In genomic region chr6:50744462-50745166, GRCm38 (mm10) we compare ENCODE assay signal across 27 mouse cellular contexts.
A peak's percentile ranks its signal among the peaks of the same experiment; 100 is the strongest.
DNase-seq lines count a peak whose midpoint lies in the region; ATAC-seq and TF ChIP-seq lines count a peak whose summit lies in the region.
"Had no signal": no experiment of that assay in that cellular context is flagged by ENCODE, and none has a peak within 500 bp of the region (broad histone marks: within the 10 kb centered on the region; RNA-seq: fewer than 3 reads in every experiment).

No protein-coding gene starts in this region.

- H3K36me3 ChIP-seq in heart, embryonic 13.5 days, result no peaks in the 10 kb centered on the region
- H3K36me3 ChIP-seq in intestine, embryonic 16.5 days (ENCODE audit: control insufficient read depth, insufficient read depth, low read length), result no peaks in the 10 kb centered on the region
- no peaks in the 10 kb centered on the region for H3K36me3 ChIP-seq in intestine, embryonic 15.5 days
- no peaks in the 10 kb centered on the region for H3K36me3 ChIP-seq in embryonic facial prominence, embryonic 10.5 days (replicated peaks)
- no peaks in the 10 kb centered on the region for H3K36me3 ChIP-seq in stomach, embryonic 16.5 days (ENCODE audit: control insufficient read depth, insufficient read depth, low read length)
- H3K36me3 ChIP-seq: embryonic facial prominence, embryonic 15.5 days; liver, embryonic 13.5 days; midbrain, embryonic 15.5 days; neural tube, embryonic 13.5 days had no signal

- no peaks in the 10 kb centered on the region for H3K9me3 ChIP-seq in heart, embryonic 13.5 days
- no peaks in the 10 kb centered on the region for H3K9me3 ChIP-seq in intestine, embryonic 16.5 days (ENCODE audit: control insufficient read depth, low read length)
- H3K9me3 ChIP-seq in intestine, embryonic 15.5 days, result no peaks in the 10 kb centered on the region
- H3K9me3 ChIP-seq in embryonic facial prominence, embryonic 10.5 days, result no peaks in the 10 kb centered on the region
- H3K9me3 ChIP-seq in stomach, embryonic 16.5 days (replicated peaks; ENCODE audit: control insufficient read depth, low read length), result no peaks in the 10 kb centered on the region
- H3K9me3 ChIP-seq: embryonic facial prominence, embryonic 15.5 days; liver, embryonic 13.5 days; midbrain, embryonic 15.5 days; neural tube, embryonic 13.5 days had no signal

- 27% methylated on average over 6 of the region's 6 CpGs for WGBS in heart, embryonic 13.5 days
- 50% methylated on average over 6 of the region's 6 CpGs for WGBS in intestine, embryonic 16.5 days
- WGBS in intestine, embryonic 15.5 days, result 40% methylated on average over 6 of the region's 6 CpGs
- WGBS in embryonic facial prominence, embryonic 10.5 days, result 73% methylated on average over 6 of the region's 6 CpGs
- WGBS in stomach, embryonic 16.5 days, result 49% methylated on average over 6 of the region's 6 CpGs
- 39% methylated on average over 6 of the region's 6 CpGs for WGBS in lung, adult 2 months

- H3K27me3 ChIP-seq in heart, embryonic 13.5 days (replicated peaks), result no peaks in the 10 kb centered on the region
- H3K27me3 ChIP-seq in intestine, embryonic 16.5 days (replicated peaks; ENCODE audit: control insufficient read depth, insufficient read depth, low read length), result no peaks in the 10 kb centered on the region
- H3K27me3 ChIP-seq in intestine, embryonic 15.5 days (replicated peaks), result no peaks in the 10 kb centered on the region
- no peaks in the 10 kb centered on the region; the same call in 1 of the 2 replicates for H3K27me3 ChIP-seq in embryonic facial prominence, embryonic 10.5 days (replicated peaks; ENCODE audit: low read depth, poor library complexity, severe bottlenecking)
- H3K27me3 ChIP-seq in stomach, embryonic 16.5 days (ENCODE audit: control insufficient read depth, insufficient read depth, low read length), result no peaks in the 10 kb centered on the region
- H3K27me3 ChIP-seq: embryonic facial prominence, embryonic 15.5 days; liver, embryonic 13.5 days; midbrain, embryonic 15.5 days; neural tube, embryonic 13.5 days had no signal

- H3K9ac ChIP-seq in heart, embryonic 13.5 days, result no peak overlapping the region
- H3K9ac ChIP-seq in intestine, embryonic 16.5 days (ENCODE audit: low read depth, low read length), result no peak overlapping the region
- H3K9ac ChIP-seq in intestine, embryonic 15.5 days, result no peak overlapping the region
- no peak overlapping the region; the same call in 1 of the 2 replicates for H3K9ac ChIP-seq in stomach, embryonic 16.5 days (ENCODE audit: low read length)
- H3K9ac ChIP-seq: embryonic facial prominence, embryonic 15.5 days; liver, embryonic 13.5 days; midbrain, embryonic 15.5 days; neural tube, embryonic 13.5 days had no signal

- H3K27ac ChIP-seq in heart, embryonic 13.5 days (replicated peaks), result peak overlapping the region; percentile 8; the same call in 1 of the 2 replicates
- H3K27ac ChIP-seq in intestine, embryonic 16.5 days (ENCODE audit: low read length), result no peak overlapping the region
- no peak overlapping the region; the same call in 1 of the 2 replicates for H3K27ac ChIP-seq in intestine, embryonic 15.5 days
- H3K27ac ChIP-seq in embryonic facial prominence, embryonic 10.5 days (replicated peaks), result no peak overlapping the region
- peak overlapping the region; percentile 27; the same call in 1 of the 2 replicates for H3K27ac ChIP-seq in stomach, embryonic 16.5 days (ENCODE audit: low read length)
- H3K27ac ChIP-seq: embryonic facial prominence, embryonic 15.5 days; gastrocnemius, adult 2 months; layer of hippocampus, adult 2 months; liver, embryonic 13.5 days; midbrain, embryonic 15.5 days; neural tube, embryonic 13.5 days had no signal

- H3K4me1 ChIP-seq in heart, embryonic 13.5 days, result peaks cover 13% of the 10 kb centered on the region
- H3K4me1 ChIP-seq in intestine, embryonic 16.5 days (ENCODE audit: control insufficient read depth, insufficient read depth, low read length), result 0 out of 2 replicates have a peak, but pooled peaks cover 7% of the 10 kb centered on the region
- 0 out of 2 replicates have a peak, but pooled peaks cover 4% of the 10 kb centered on the region for H3K4me1 ChIP-seq in intestine, embryonic 15.5 days (replicated peaks)
- H3K4me1 ChIP-seq in embryonic facial prominence, embryonic 10.5 days, result peaks cover 12% of the 10 kb centered on the region
- H3K4me1 ChIP-seq in stomach, embryonic 16.5 days (ENCODE audit: control insufficient read depth, insufficient read depth, low read length), result peaks cover 9% of the 10 kb centered on the region
- no peaks in the 10 kb centered on the region for H3K4me1 ChIP-seq in lung, adult 2 months (ENCODE audit: control insufficient read depth, insufficient read depth, low read length)
- H3K4me1 ChIP-seq: embryonic facial prominence, embryonic 15.5 days; liver, embryonic 13.5 days; midbrain, embryonic 15.5 days had no signal

- no peak for TF ChIP-seq CTCF in lung, adult 2 months (IDR thresholded peaks at IDR 0.05; ENCODE audit: insufficient read depth, low read length)

- ATAC-seq in heart, embryonic 13.5 days (ENCODE audit: extremely low read depth, insufficient number of reproducible peaks, low FRiP score, low TSS enrichment), result no peak
- ATAC-seq in intestine, embryonic 16.5 days, result peak; percentile 33; the same call in 1 of the 2 replicates
- ATAC-seq in intestine, embryonic 15.5 days, result no peak
- ATAC-seq in stomach, embryonic 16.5 days (ENCODE audit: insufficient read depth, low FRiP score), result peak; percentile 50; the same call in 1 of the 2 replicates
- ATAC-seq: forebrain, embryonic 14.5 days; midbrain, embryonic 15.5 days had no signal

- TF ChIP-seq POLR2A in lung, adult 2 months (IDR thresholded peaks at IDR 0.05; ENCODE audit: borderline replicate concordance, extremely low read depth, low read depth, low read length), result no peak

- H3K4me2 ChIP-seq in heart, embryonic 13.5 days, result no peak overlapping the region
- H3K4me2 ChIP-seq in intestine, embryonic 16.5 days (ENCODE audit: low read depth, low read length), result no peak overlapping the region
- H3K4me2 ChIP-seq in intestine, embryonic 15.5 days (replicated peaks), result no peak overlapping the region
- no peak overlapping the region for H3K4me2 ChIP-seq in stomach, embryonic 16.5 days (ENCODE audit: low read depth, low read length)
- H3K4me2 ChIP-seq: embryonic facial prominence, embryonic 15.5 days; liver, embryonic 13.5 days; midbrain, embryonic 15.5 days; neural tube, embryonic 13.5 days had no signal

- H3K4me3 ChIP-seq in heart, embryonic 13.5 days, result no peak overlapping the region
- H3K4me3 ChIP-seq in intestine, embryonic 16.5 days (ENCODE audit: low read length), result no peak overlapping the region
- no peak overlapping the region for H3K4me3 ChIP-seq in intestine, embryonic 15.5 days (replicated peaks)
- H3K4me3 ChIP-seq in embryonic facial prominence, embryonic 10.5 days, result no peak overlapping the region
- no peak overlapping the region for H3K4me3 ChIP-seq in stomach, embryonic 16.5 days (replicated peaks; ENCODE audit: low read length)
- no peak overlapping the region for H3K4me3 ChIP-seq in lung, adult 2 months (replicated peaks; ENCODE audit: extremely low read depth, low read depth, low read length)
- H3K4me3 ChIP-seq: embryonic facial prominence, embryonic 15.5 days; gastrocnemius, adult 2 months; layer of hippocampus, adult 2 months; liver, embryonic 13.5 days; midbrain, embryonic 15.5 days; myocyte; neural tube, embryonic 13.5 days had no signal

- DNase-seq in heart, postnatal 4 days, result no peak
- peak; percentile 29 for DNase-seq in embryonic facial prominence, embryonic 10.5 days (ENCODE audit: low spot score)
- no peak for DNase-seq in lung, adult 2 months
- DNase-seq: adrenal gland, postnatal 14 days; cerebellum, adult 2 months; cerebellum, postnatal 25 days; embryo, embryonic 11 days; gastrocnemius, adult 2 months; kidney, adult 9 months; kidney, postnatal 14 days; liver, embryonic 13.5 days; lung, postnatal 4 days; retina, postnatal 1 day; right cerebral cortex, postnatal 25 days; spleen, adult 18-20 months; thymus, adult 2 months; thymus, postnatal 4 days had no signal

Comparison
In these comparisons a context has a peak if more than half of its experiments do, and no peak if none do; other contexts are left out.
1. ATAC-seq: peak in intestine, embryonic 16.5 days (single experiment) and stomach, embryonic 16.5 days (single experiment); none in heart, embryonic 13.5 days (single experiment) and intestine, embryonic 15.5 days (single experiment).
2. H3K27ac ChIP-seq: peak in heart, embryonic 13.5 days (single experiment) and stomach, embryonic 16.5 days (single experiment); none in intestine, embryonic 16.5 days (single experiment), intestine, embryonic 15.5 days (single experiment) and embryonic facial prominence, embryonic 10.5 days (single experiment).